Mouse (Mus musculus) CH12.LX (cell line): ENCODE measurements at regions not wholly inside any gene's neighbourhood (a gene's known extent, or its start where the extent isn't known, plus 50 kb on each side); places are given as distances from the start of the nearest gene placed in this dataset.

Source experiments
- CHD1 ChIP-seq: IDR thresholded peaks from 2 replicates; pipeline ENCODE4 v1.6.1; 2012; ENCODE audit warnings: low read depth, low read length, improper control_type of control experiment, inconsistent platforms
- CTCF ChIP-seq, 2 experiments: IDR thresholded peaks in 1 of 2; conservative IDR thresholded peaks in 1 of 2; 2 replicates each; pipeline ENCODE4 v1.5.1; 2011 to 2012; ENCODE audit warnings: low read depth in 2 of 2, low read length in 2 of 2, improper control_type of control experiment in 1 of 2, inconsistent platforms in 1 of 2, mild to moderate bottlenecking in 1 of 2, moderate library complexity in 1 of 2
- MAFK ChIP-seq: IDR thresholded peaks from 2 replicates; pipeline ENCODE4 v1.6.1; 2011; ENCODE audit warnings: low read length, improper control_type of control experiment; ENCODE audit not compliant: insufficient replicate concordance
- MAZ ChIP-seq: IDR thresholded peaks from 2 replicates; pipeline ENCODE4 v1.6.1; 2012; ENCODE audit warnings: low read depth, mild to moderate bottlenecking, inconsistent platforms, low read length, improper control_type of control experiment, moderate library complexity
- POLR2A ChIP-seq: IDR thresholded peaks from 2 replicates; pipeline ENCODE4 v1.6.1; 2011; ENCODE audit warnings: low read depth, mild to moderate bottlenecking, improper control_type of control experiment, low read length
- POLR2AphosphoS2 ChIP-seq: IDR thresholded peaks from 2 replicates; pipeline ENCODE4 v1.6.1; 2011; ENCODE audit warnings: low read depth, low read length, improper control_type of control experiment
- RCOR1 ChIP-seq: conservative IDR thresholded peaks from 2 replicates; pipeline ENCODE4 v1.6.1; 2012; ENCODE audit warnings: low read depth, mild to moderate bottlenecking, inconsistent platforms, low read length, improper control_type of control experiment
- TCF12 ChIP-seq: IDR thresholded peaks from 2 replicates; pipeline ENCODE4 v1.6.1; 2014; ENCODE audit warnings: low read depth, mild to moderate bottlenecking, inconsistent platforms, low read length, improper control_type of control experiment

DNA sequence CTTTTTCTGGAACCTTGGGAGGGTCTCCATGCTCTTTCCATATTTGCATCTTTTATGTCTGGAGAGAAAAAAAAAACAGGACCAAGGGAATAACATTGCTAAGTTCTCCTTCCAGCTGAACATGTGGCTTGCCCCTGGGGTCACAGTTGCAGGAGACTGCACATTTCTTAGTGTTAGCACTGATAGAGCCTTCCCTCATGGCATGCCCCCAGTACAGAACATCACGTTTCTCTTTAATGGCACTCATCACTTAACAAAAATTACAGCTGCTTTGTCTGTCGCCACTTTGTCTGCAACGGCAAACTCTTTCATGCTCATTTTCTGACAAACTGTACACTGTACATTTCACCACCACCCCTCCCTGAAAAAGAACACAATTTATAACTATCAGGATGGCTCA lies 180.0 kb downstream of the Tm2d1 start:
- TF ChIP-seq CTCF (conservative IDR thresholded peaks at IDR 0.05 in 1 of 2, IDR thresholded peaks at IDR 0.05 in 1 of 2; ENCODE audit: low read depth in 2 of 2, low read length in 2 of 2) = no peak
- no peak for TF ChIP-seq MAFK
- no peak for TF ChIP-seq MAZ
- no peak for TF ChIP-seq POLR2AphosphoS2
- TF ChIP-seq POLR2A = no peak
- TF ChIP-seq RCOR1 = no peak
- no peak for TF ChIP-seq TCF12
- TF ChIP-seq CHD1 = no peak
